Mouse (Mus musculus) layer of hippocampus, adult 9-11 months (tissue): ENCODE results near the gene Mysm1.

Source experiments
- DNase-seq: peaks from one replicate; pipeline ENCODE4 v3.0.0; 2022

The Mysm1 gene

DNA sequence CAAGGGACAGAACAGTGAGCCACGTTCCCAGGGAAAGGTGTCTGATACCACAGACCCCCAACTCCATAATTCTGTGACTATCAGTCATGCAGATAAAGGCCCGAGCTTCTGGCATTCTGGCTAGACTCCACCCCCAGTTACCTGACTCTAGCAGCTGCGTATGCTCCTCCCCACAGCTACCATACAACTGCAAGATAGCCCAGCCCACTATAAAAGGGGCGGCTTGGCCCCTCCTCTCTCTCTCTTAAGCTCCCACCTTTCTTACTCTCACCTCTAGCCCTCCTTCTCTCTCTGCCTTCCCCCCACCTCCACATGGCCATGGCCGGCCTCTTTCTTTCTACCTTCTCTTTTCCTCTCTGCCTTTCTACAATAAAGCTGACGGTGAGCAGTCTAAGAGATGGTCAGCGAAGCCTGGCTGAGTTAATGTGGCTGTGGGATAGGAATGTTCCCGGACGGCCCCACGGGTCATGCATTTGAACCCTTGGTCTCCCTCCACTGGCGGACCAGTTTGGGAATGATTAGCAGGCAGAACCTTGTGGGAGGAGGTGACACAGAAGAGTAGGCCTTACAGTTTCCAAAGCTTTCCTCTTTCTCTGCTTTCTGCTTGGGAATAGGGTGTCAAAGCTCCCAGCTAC, 37.6 kb downstream of the Mysm1 start:
- no peak for DNase-seq

DNA sequence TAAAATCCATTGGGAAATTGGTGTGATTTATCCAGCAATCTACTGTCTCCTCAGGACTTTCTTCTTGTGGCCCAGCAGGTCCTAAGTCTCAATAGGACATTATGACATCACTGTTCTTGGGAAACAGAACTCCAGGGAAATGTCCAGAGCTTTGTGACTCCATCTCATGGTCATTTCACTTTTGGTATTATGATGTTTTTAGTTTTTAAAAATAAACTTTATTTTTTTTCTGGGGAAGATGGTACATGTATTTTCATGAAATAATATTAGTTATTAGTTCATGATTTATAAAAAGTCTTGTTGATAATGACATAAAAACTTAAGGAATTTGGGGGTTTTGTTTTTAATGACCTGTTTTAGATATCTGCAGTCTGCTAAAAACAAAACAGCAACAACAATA, 50.2 kb downstream of the Mysm1 start, which contains the start of gene Eqtn:
Eqtn (minus strand) TSS at position 101 of the 400 bp plus-strand sequence.
- DNase-seq, result no peak

DNA sequence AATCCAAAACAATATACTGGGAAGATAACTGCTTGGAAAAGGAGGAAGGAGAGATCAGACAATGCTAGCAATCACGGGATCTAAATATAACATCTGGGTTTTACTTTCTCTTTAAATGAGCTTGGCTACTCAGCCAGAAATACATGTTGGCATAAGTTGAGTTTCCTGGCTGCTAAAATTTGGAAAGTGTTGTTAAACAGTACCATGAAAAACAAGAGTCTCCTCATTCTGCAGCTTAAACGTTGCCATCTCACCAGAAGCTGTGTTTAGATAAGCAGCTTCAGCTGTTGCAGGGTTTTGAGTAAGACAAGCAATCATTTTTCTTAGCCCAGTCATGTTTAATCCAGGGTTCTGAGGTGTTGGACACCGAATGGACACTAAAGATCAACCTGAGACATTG, 77.1 kb downstream of the Mysm1 start:
- DNase-seq, result no peak

DNA sequence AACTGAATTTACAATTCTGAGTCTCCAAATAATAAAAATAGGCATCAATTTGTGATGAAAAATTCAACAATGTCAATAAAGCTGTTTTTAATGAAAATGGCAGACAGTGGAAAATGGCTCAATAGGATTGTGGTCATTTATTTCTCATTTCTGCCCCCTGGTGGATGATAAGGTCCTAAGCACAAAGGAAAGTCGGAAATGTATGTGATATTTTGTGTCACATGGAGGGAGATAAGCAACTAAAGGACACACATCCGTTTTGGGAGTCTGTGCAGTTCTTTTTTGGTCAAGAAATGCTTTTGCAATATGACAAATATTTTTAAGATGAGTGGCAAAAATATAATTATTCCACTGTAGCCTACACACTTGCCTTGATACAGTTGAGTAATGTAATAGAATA, 78.2 kb downstream of the Mysm1 start:
- no peak for DNase-seq
